ENCODE assay signal across 30 mouse cellular contexts in genomic region chr4:138734105-138734504, GRCm38 (mm10). TPM values are rescaled to one million over a fixed set of nuclear protein-coding genes. Genes with fewer than 3 reads are reported as not detected.
A peak's percentile ranks its signal among the peaks of the same experiment; 100 is the strongest.
DNase-seq lines count a peak whose midpoint lies in the region; ATAC-seq and TF ChIP-seq lines count a peak whose summit lies in the region.
"Had no signal": no experiment of that assay in that cellular context is flagged by ENCODE, and none has a peak within 500 bp of the region (broad histone marks: within the 10 kb centered on the region; RNA-seq: fewer than 3 reads in every experiment).

No protein-coding gene starts in this region.

- H3K27me3 ChIP-seq in hindbrain, embryonic 10.5 days (ENCODE audit: insufficient read depth, poor library complexity, severe bottlenecking) = no peaks in the 10 kb centered on the region
- H3K27me3 ChIP-seq in hindbrain, embryonic 13.5 days = no peaks in the 10 kb centered on the region
- H3K27me3 ChIP-seq in lung, embryonic 14.5 days (ENCODE audit: insufficient read depth, low read length) = no peaks in the 10 kb centered on the region
- H3K27me3 ChIP-seq in kidney, postnatal 0 days (ENCODE audit: insufficient read depth, low read length) = no peaks in the 10 kb centered on the region
- no peaks in the 10 kb centered on the region for H3K27me3 ChIP-seq in embryonic facial prominence, embryonic 10.5 days (replicated peaks; ENCODE audit: low read depth, poor library complexity, severe bottlenecking)
- H3K27me3 ChIP-seq: embryonic facial prominence, embryonic 12.5 days; hindbrain, embryonic 12.5 days; limb, embryonic 13.5 days; midbrain, embryonic 12.5 days; neural tube, embryonic 13.5 days had no signal

- H3K4me3 ChIP-seq in hindbrain, embryonic 10.5 days = no peak overlapping the region
- H3K4me3 ChIP-seq in hindbrain, embryonic 13.5 days = no peak overlapping the region
- H3K4me3 ChIP-seq in lung, embryonic 14.5 days (ENCODE audit: low read depth, low read length) = no peak overlapping the region
- no peak overlapping the region for H3K4me3 ChIP-seq in kidney, postnatal 0 days (replicated peaks; ENCODE audit: low read depth, low read length)
- no peak overlapping the region for H3K4me3 ChIP-seq in embryonic facial prominence, embryonic 10.5 days
- H3K4me3 ChIP-seq: embryonic facial prominence, embryonic 12.5 days; heart, embryonic 10.5 days; heart, embryonic 15.5 days; hindbrain, embryonic 12.5 days; limb, embryonic 13.5 days; megakaryocyte, embryonic 14.5 days; midbrain, embryonic 12.5 days; neural tube, embryonic 13.5 days had no signal

- H3K9me3 ChIP-seq in hindbrain, embryonic 10.5 days = no peaks in the 10 kb centered on the region
- H3K9me3 ChIP-seq in hindbrain, embryonic 13.5 days = no peaks in the 10 kb centered on the region
- H3K9me3 ChIP-seq in lung, embryonic 14.5 days (ENCODE audit: low read depth, low read length) = no peaks in the 10 kb centered on the region
- no peaks in the 10 kb centered on the region for H3K9me3 ChIP-seq in kidney, postnatal 0 days (replicated peaks; ENCODE audit: low read length)
- no peaks in the 10 kb centered on the region for H3K9me3 ChIP-seq in embryonic facial prominence, embryonic 10.5 days
- H3K9me3 ChIP-seq: embryonic facial prominence, embryonic 12.5 days; heart, embryonic 10.5 days; heart, embryonic 15.5 days; hindbrain, embryonic 12.5 days; limb, embryonic 13.5 days; midbrain, embryonic 12.5 days; neural tube, embryonic 13.5 days had no signal

- no peak for TF ChIP-seq CTCF in lung, embryonic 14.5 days (IDR thresholded peaks at IDR 0.05; ENCODE audit: low read depth)
- TF ChIP-seq CTCF in kidney, postnatal 0 days (IDR thresholded peaks at IDR 0.05; ENCODE audit: low read depth) = no peak

- no peak overlapping the region for H3K4me2 ChIP-seq in hindbrain, embryonic 13.5 days
- no peak overlapping the region for H3K4me2 ChIP-seq in lung, embryonic 14.5 days
- H3K4me2 ChIP-seq in kidney, postnatal 0 days (ENCODE audit: low read length) = no peak overlapping the region
- H3K4me2 ChIP-seq: embryonic facial prominence, embryonic 12.5 days; heart, embryonic 15.5 days; hindbrain, embryonic 12.5 days; limb, embryonic 13.5 days; liver, embryonic 11.5 days; midbrain, embryonic 12.5 days; neural tube, embryonic 13.5 days had no signal

- ATAC-seq in hindbrain, embryonic 13.5 days (ENCODE audit: low FRiP score) = no peak
- ATAC-seq in lung, embryonic 14.5 days (ENCODE audit: insufficient read depth) = no peak
- no peak for ATAC-seq in kidney, postnatal 0 days (replicated peaks; ENCODE audit: low FRiP score, low read depth)
- ATAC-seq: forebrain, embryonic 14.5 days; intestine, embryonic 16.5 days had no signal

- H3K27ac ChIP-seq in hindbrain, embryonic 10.5 days = 0 out of 2 replicates have a peak overlapping the region, but pooled peaks have one; percentile 40
- H3K27ac ChIP-seq in hindbrain, embryonic 13.5 days = no peak overlapping the region
- H3K27ac ChIP-seq in lung, embryonic 14.5 days (ENCODE audit: low read depth) = no peak overlapping the region
- H3K27ac ChIP-seq in kidney, postnatal 0 days = no peak overlapping the region
- H3K27ac ChIP-seq in embryonic facial prominence, embryonic 10.5 days (replicated peaks) = no peak overlapping the region
- H3K27ac ChIP-seq: embryonic facial prominence, embryonic 12.5 days; heart, embryonic 10.5 days; heart, embryonic 15.5 days; hindbrain, embryonic 12.5 days; limb, embryonic 13.5 days; midbrain, embryonic 12.5 days; neural tube, embryonic 13.5 days; stomach, postnatal 0 days had no signal

- H3K9ac ChIP-seq in hindbrain, embryonic 13.5 days = no peak overlapping the region
- H3K9ac ChIP-seq in lung, embryonic 14.5 days = no peak overlapping the region
- no peak overlapping the region for H3K9ac ChIP-seq in kidney, postnatal 0 days (ENCODE audit: low read depth, low read length)
- H3K9ac ChIP-seq: embryonic facial prominence, embryonic 12.5 days; heart, embryonic 15.5 days; hindbrain, embryonic 12.5 days; limb, embryonic 13.5 days; midbrain, embryonic 12.5 days; neural tube, embryonic 13.5 days had no signal

- no peaks in the 10 kb centered on the region for H3K36me3 ChIP-seq in hindbrain, embryonic 10.5 days
- H3K36me3 ChIP-seq in hindbrain, embryonic 13.5 days = no peaks in the 10 kb centered on the region
- no peaks in the 10 kb centered on the region for H3K36me3 ChIP-seq in lung, embryonic 14.5 days (ENCODE audit: insufficient read depth)
- no peaks in the 10 kb centered on the region for H3K36me3 ChIP-seq in kidney, postnatal 0 days (ENCODE audit: insufficient read depth, low read length)
- H3K36me3 ChIP-seq in embryonic facial prominence, embryonic 10.5 days (replicated peaks) = no peaks in the 10 kb centered on the region
- H3K36me3 ChIP-seq: embryonic facial prominence, embryonic 12.5 days; heart, embryonic 10.5 days; heart, embryonic 15.5 days; hindbrain, embryonic 12.5 days; limb, embryonic 13.5 days; midbrain, embryonic 12.5 days; neural tube, embryonic 13.5 days had no signal

- 75% methylated on average over 7 of the region's 7 CpGs for WGBS in hindbrain, embryonic 10.5 days
- 79% methylated on average over 7 of the region's 7 CpGs for WGBS in hindbrain, embryonic 13.5 days
- 46% methylated on average over 7 of the region's 7 CpGs for WGBS in lung, embryonic 14.5 days
- 39% methylated on average over 7 of the region's 7 CpGs for WGBS in kidney, postnatal 0 days
- 70% methylated on average over 7 of the region's 7 CpGs for WGBS in embryonic facial prominence, embryonic 10.5 days

- no peak for DNase-seq in hindbrain, embryonic 10.5 days (ENCODE audit: low spot score)
- DNase-seq in lung, embryonic 14.5 days = peak; percentile 17
- DNase-seq in lung, postnatal 36 days = no peak
- DNase-seq in kidney, postnatal 0 days (ENCODE audit: low spot score) = peak; percentile 27
- no peak for DNase-seq in embryonic facial prominence, embryonic 10.5 days (ENCODE audit: low spot score)
- no peak for DNase-seq in urinary bladder, postnatal 4 days (ENCODE audit: low spot score in 2 of 2)
- DNase-seq: adrenal gland, adult 8-10 months; cerebellum, adult 9-10 months; cerebellum, postnatal 36 days; gastrocnemius, postnatal 25 days; heart, adult 11 months; right cerebral cortex, postnatal 4 days; thymus, adult 18-20 months; thymus, postnatal 25 days had no signal

- H3K4me1 ChIP-seq in hindbrain, embryonic 10.5 days (replicated peaks) = peaks cover 30% of the 10 kb centered on the region
- H3K4me1 ChIP-seq in hindbrain, embryonic 13.5 days (replicated peaks) = peaks cover 26% of the 10 kb centered on the region
- peaks cover 6% of the 10 kb centered on the region; the same call in 1 of the 2 replicates for H3K4me1 ChIP-seq in lung, embryonic 14.5 days (ENCODE audit: insufficient read depth)
- no peaks in the 10 kb centered on the region; the same call in 1 of the 2 replicates for H3K4me1 ChIP-seq in kidney, postnatal 0 days (replicated peaks; ENCODE audit: insufficient read depth, low read length)
- H3K4me1 ChIP-seq in embryonic facial prominence, embryonic 10.5 days = peaks cover 31% of the 10 kb centered on the region
- H3K4me1 ChIP-seq: heart, embryonic 15.5 days; megakaryocyte, embryonic 14.5 days had no signal

RNA-seq across cellular contexts. Expression of gene Ubxn10, which starts 2.9 kb away (rescaled TPM):
- polyA plus RNA-seq in hindbrain, embryonic 10.5 days (2016; fragmentation: Nextera tagmentation; extraction: Ambion mirVana) = 2.3 and 4.6 TPM in 2 replicates
- 3.8 and 4.1 TPM in 2 replicates for polyA plus RNA-seq in hindbrain, embryonic 13.5 days (2015; fragmentation: Nextera tagmentation; extraction: Ambion mirVana)
- 1.5 and 1.7 TPM in 2 replicates for polyA plus RNA-seq in lung, embryonic 14.5 days (2014; fragmentation: Nextera tagmentation; extraction: Ambion mirVana)
- 1.5 and 1.7 TPM in 2 replicates for polyA plus RNA-seq in kidney, postnatal 0 days (2015; fragmentation: Nextera tagmentation; extraction: Ambion mirVana)
- 1.3 and 1.4 TPM in 2 replicates for polyA plus RNA-seq in embryonic facial prominence, embryonic 10.5 days (2016; fragmentation: Nextera tagmentation; extraction: Ambion mirVana)

RNA-seq across cellular contexts. Expression of gene Pla2g2c, which starts 9.5 kb away (rescaled TPM):
- polyA plus RNA-seq in hindbrain, embryonic 10.5 days (2016; fragmentation: Nextera tagmentation; extraction: Ambion mirVana) = 0.89 and 0.95 TPM in 2 replicates
- 0.44 and 0.91 TPM in 2 replicates for polyA plus RNA-seq in hindbrain, embryonic 13.5 days (2015; fragmentation: Nextera tagmentation; extraction: Ambion mirVana)
- polyA plus RNA-seq in lung, embryonic 14.5 days (2014; fragmentation: Nextera tagmentation; extraction: Ambion mirVana) = 0.15 and 0.25 TPM in 2 replicates
- polyA plus RNA-seq in kidney, postnatal 0 days (2015; fragmentation: Nextera tagmentation; extraction: Ambion mirVana) = 0.86 and 0.89 TPM in 2 replicates
- 0.52 and 0.65 TPM in 2 replicates for polyA plus RNA-seq in embryonic facial prominence, embryonic 10.5 days (2016; fragmentation: Nextera tagmentation; extraction: Ambion mirVana)
- polyA plus RNA-seq: liver, embryonic 16.5 days; spleen, adult 2 months had no signal

RNA-seq across cellular contexts. Expression of gene Pla2g2f, which starts 23.3 kb away (rescaled TPM):
- 0.84 and 1.2 TPM in 2 replicates for polyA plus RNA-seq in hindbrain, embryonic 10.5 days (2016; fragmentation: Nextera tagmentation; extraction: Ambion mirVana)
- polyA plus RNA-seq in hindbrain, embryonic 13.5 days (2015; fragmentation: Nextera tagmentation; extraction: Ambion mirVana) = 0.06 and 0.13 TPM in 2 replicates
- not detected in 2 replicates for polyA plus RNA-seq in lung, embryonic 14.5 days (2014; fragmentation: Nextera tagmentation; extraction: Ambion mirVana)
- not detected in 2 replicates for polyA plus RNA-seq in kidney, postnatal 0 days (2015; fragmentation: Nextera tagmentation; extraction: Ambion mirVana)
- not detected in 2 replicates for polyA plus RNA-seq in embryonic facial prominence, embryonic 10.5 days (2016; fragmentation: Nextera tagmentation; extraction: Ambion mirVana)
- polyA plus RNA-seq: embryonic facial prominence, embryonic 12.5 days; forebrain, embryonic 14.5 days; hindbrain, embryonic 12.5 days; liver, embryonic 11.5 days; liver, embryonic 16.5 days; lung, embryonic 16.5 days; neural tube, embryonic 13.5 days had no signal

RNA-seq across cellular contexts. Expression of gene Pla2g2d, which starts 41.4 kb away (rescaled TPM):
- 1.0 and 1.4 TPM in 2 replicates for polyA plus RNA-seq in hindbrain, embryonic 10.5 days (2016; fragmentation: Nextera tagmentation; extraction: Ambion mirVana)
- polyA plus RNA-seq in hindbrain, embryonic 13.5 days (2015; fragmentation: Nextera tagmentation; extraction: Ambion mirVana) = 0.90 and 1.8 TPM in 2 replicates
- 0.18 TPM in 1 of 2 replicates, not detected in the other for polyA plus RNA-seq in lung, embryonic 14.5 days (2014; fragmentation: Nextera tagmentation; extraction: Ambion mirVana)
- 0.11 and 0.14 TPM in 2 replicates for polyA plus RNA-seq in kidney, postnatal 0 days (2015; fragmentation: Nextera tagmentation; extraction: Ambion mirVana)
- polyA plus RNA-seq in embryonic facial prominence, embryonic 10.5 days (2016; fragmentation: Nextera tagmentation; extraction: Ambion mirVana) = 0.26 and 0.80 TPM in 2 replicates
- polyA plus RNA-seq: heart, embryonic 15.5 days; liver, embryonic 11.5 days; liver, embryonic 16.5 days; lung, embryonic 16.5 days had no signal

Comparison
In these comparisons a context has a peak if more than half of its experiments do, and no peak if none do; other contexts are left out.
1. DNase-seq: peak in lung, embryonic 14.5 days (single experiment) and kidney, postnatal 0 days (single experiment); none in hindbrain, embryonic 10.5 days (single experiment), lung, postnatal 36 days (single experiment), embryonic facial prominence, embryonic 10.5 days (single experiment) and urinary bladder, postnatal 4 days (0 of 2).